Mouse (Mus musculus): Measurements from ENCODE around the gene Sox12.
"Not testable (repeated sequence)": the region's sequence is repeated elsewhere in the genome, so short reads cannot be mapped to it uniquely, and the experiment has no call there.

Gene Sox12

DNA sequence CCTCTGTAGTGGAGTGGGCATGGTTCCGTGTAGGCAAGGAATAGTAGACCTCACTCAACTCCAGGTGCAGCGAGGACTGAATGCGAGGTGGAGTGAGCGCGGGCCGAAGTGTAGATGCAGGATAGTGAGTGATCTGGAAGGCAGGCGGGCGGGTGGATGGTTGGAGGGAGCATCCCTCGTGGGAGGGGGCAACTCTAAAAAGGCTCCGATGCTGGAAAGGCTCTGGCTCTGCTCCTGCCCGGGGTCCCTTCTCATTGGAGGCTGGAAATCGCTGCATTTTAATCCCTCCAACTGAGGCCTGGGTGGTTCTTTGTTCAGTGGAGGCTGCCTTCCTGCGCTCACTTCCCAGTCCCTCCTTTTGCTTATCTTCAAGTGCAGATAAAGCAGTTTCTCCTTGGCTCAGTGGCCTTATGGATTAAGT is 1.3 kb upstream of the Sox12 start:
- DNase-seq: no peak

DNA sequence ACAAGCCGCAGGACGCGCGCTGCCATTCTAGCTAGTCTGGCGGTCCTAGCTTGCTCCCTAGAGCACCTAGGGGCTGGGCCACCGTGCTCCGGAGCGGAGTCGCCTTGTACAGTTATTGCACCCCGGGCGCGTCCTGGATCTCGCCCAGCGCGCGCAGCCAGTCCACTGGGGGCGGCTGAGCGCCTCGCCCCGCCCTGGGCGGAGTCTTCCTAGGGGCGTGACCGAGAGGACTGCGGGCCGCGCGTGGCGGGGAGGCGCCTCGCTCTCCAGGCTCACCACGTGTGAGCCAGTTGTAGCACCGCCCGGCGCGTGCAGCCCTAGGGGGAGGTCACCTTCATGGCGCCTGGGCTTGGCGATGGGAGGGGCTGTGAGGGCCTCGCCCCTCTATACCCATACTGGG is 828 bp upstream of the Sox12 start:
- DNase-seq: peak; percentile 88 to 93

DNA sequence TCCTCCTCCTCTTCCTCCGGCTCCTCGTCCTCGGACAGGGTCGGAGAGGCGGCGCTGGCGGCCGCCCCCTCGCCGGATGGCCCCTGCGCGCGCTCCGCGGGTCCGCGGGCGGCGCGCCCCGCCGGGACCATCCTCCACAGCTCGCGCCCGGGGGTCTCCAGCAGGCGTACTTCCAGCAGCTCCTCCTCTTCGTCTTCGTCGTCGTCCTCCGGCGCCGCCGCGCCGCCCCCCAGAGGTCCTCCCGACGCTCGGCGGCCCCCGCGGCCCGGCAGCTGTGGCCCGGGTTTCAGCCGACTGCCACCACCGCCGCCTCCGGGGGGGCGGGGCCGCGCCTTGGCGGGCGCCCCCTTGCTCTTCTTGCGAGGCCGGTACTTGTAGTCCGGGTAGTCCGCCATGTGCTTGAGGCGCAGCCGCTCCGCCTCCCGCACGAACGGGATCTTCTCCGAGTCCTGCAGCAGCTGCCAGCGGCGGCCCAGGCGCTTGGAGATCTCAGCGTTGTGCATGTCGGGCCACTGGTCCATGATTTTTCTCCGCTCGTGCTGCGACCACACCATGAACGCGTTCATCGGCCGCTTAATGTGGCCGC is 766 bp downstream of the Sox12 start:
- DNase-seq: peak; percentile 72 to 79

DNA sequence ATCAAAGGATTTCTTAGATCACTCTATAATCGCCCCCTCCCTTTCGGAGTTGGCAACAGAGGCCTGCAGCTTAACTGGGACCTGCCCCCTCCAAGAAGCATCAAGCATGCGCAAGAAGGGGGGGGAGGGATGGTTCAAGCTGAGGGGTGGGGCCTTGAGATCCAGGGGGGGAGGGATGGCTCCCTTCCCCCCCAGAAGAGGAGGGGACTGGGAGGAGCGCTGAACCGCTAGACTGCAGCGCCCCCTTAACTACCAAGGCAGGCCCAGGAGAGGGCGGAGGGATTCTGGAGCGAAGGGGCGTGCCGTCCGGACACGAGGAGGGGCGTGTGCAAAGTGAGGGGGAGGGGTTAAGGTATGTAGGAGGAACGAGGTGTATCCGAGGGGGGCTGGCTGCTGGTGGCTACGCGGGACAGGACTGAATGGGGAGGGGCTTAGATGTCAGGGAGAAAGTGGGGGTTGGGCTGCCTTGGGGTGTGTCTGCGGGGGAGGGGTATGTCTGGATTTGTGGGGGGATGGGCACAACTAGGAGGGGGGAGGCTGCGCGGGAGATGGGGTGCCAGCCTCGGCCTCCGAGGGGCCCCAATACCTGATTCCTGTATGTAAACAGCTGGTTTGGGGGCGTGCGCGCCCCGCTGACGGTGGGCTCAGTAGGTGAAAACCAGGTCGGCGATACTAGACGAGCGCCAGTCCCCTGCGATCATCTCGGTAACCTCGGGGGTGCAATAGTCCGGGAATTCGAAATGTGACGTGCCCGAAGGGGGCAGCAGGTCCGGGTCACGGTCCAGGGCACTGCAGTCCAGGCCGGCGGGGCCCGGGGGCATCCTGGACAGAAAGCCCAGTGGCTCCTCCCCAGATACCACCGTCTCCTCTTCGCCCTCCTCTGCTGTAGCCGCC is 1.5 kb downstream of the Sox12 start:
- DNase-seq: peak; percentile 60 to 78

DNA sequence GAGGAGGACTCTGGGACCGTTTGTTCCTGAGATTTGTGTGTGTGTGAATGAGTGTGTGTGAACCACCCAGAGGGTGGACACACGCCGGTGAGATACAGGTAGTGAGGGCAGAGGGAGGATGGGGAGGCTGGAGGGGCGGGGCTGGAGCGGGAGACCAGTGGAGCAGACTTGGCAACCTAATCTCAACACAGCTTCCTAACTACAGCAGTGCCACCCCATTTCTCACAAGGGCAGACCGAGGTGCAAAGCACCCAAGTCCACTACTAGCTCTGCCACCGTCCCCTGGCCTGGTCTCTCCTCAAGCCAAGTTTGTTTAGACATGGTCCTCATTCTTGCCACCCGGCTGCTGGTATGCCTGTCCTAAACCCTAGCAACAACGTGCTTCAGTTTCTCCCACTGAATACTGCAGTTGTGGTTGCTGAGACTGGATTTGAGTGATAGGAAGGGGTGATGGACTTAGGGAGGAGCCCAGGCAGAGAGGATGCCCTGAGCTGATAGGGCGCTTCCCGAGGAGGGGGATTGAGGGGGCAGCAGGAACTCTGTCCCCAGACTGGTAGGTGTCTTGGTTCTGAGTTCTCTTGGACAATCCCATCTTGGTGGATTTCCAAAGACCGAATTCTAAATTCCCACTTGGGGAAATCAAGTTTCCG is 2.5 kb downstream of the Sox12 start:
- DNase-seq: peak in 1 of 2 experiments; percentile 39

DNA sequence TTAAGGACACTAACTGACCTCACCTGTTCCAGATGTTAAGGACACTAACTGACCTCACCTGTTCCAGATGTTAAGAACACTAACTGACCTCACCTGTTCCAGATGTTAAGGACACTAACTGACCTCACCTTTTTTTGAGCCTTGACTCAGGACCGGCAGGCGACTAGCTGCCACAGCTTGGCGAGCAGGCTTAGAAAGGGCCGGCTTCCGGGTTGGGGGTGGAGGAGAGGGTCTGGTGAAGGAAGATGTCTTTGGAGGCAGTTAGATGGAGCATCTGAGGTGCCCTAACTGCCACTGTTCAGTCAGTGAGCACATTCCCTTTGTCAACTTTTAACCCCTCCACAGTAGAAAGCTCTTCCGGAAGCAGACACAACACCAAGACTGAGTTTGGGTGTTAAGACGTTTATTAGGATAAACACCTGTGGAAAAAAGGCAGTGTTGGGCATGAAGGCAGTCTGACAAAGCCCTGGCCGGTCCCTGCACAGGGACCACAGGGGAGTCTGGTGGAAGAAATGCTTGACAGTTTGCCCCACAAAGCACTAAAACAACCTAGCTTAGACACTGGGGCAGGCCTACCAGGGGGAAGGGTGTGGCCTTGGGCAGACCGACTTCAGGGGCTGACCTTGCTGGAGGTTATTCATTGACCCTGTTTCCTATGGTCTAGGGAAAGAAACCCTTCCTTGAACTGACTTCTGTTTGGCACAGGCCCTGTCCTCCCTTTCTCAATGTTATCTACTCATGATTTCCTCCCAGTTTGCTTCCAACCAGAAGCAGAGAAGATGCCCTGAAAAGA is 4.4 kb downstream of the Sox12 start:
- peak in 1 of 2 experiments; percentile 17 for DNase-seq

DNA sequence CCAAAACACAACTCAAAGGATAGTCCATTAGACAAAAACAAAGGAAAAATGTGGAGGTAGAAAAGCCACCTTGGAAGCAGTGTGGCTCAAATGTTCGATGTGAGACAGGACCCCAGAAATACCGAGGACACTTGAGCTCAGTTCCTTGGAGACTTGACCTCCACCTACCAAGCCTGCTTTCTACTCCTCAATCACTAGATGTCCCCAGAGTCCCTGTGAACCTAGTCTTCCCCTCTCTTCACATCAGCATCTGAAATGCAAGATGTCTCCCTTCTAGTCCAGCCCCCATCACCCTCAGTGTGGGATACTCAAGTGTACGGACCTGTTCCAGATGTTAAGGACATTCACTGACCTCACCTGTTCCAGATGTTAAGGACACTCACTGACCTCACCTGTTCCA is 5.1 kb downstream of the Sox12 start:
- peak; percentile 39 to 59 for DNase-seq

DNA sequence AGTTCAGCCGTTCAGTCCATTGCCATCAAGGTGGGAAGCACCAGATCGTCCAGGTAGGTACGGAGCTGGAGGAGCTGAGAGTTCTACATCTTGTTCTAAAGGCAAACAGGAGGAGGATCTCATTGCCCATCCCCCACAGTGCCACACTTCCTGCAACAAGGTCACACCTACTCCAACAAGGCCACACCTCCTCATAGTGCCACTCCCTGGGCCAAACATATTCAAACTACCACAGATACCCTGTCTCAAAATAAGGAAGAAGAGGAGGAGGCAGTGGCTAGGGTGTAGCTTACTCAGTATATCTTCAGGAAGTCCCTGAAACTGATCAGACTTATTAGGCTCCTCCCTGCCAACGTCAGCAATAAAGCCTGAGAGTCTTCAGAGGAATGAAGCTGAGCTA is 13.7 kb downstream of the Sox12 start:
- DNase-seq: no peak

DNA sequence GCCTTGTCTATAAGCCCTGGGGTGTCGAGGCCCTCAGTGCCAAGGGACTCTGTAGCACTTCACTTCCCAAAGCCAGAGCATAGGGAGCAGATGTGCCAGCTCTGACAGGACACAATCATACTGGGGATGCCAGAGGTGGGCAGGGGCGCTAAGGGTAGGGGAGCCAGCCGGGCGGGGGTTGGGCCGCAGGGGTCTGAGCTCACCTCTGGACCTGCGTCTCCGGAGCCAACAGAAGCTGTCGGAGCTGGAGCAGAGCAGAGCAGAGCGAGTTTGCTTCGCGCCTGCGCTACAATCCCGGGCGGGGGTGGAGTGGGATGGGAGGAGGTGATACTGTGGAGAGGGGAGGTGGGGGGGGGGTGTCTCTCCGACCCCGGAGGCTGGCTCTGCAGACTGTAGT is 21.5 kb downstream of the Sox12 start, which contains the start of gene Nrsn2:
Nrsn2 (minus strand) TSS at position 294 of the 397 bp plus-strand sequence.
- no peak for DNase-seq

DNA sequence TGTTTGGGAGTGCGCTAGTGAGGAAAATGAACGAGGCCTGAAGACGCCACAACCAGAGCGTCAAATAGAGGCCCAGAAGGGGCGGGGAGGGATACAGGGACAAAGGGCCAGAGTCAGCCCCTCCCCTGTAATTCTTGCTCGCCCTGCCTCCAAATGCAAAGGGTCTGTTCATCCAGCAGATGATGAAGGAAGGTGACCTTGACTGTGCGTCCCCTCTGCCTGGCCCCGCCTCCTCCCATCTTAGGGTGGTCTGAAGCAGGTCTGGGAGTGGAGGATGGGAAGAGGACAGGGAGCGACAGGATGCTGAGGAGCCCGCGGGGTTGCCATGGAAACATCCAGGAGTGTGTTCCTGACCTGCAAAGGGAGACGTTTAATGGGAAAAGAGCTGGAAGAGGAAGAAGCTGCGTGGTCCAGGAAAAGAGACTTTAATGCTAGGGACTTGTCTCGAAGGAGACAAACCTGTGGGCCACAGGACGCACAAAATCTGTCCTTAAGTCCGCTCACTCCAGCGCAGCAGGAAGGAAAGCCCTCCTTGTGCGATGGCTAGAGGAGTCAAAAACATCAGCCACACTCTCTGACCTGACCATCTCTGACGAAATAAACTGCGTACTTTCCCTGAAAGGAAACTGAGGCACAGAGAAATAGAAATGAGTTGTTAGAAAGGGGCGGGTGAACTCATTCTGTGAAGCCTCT is 22.1 kb downstream of the Sox12 start:
- peak; percentile 26 to 56 for DNase-seq

DNA sequence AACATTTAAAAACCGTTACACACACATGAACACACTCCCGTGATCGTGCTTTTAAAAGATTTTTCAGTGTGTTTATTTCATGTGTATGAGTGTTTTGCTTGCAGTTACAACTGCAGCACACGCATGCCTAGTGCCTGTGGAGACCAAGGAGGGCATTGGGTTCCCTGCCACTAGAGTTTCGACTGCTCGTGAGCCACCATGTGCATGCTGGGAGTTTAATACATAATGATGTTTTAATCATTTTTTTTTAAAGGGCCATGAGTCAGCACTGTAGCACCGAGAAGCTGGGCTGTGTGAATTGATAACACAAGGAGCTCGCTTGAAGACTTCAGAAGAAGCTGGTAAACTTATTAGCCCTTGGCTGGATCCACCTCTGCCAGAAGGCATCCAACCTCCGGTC is 24.3 kb downstream of the Sox12 start:
- no peak for DNase-seq

DNA sequence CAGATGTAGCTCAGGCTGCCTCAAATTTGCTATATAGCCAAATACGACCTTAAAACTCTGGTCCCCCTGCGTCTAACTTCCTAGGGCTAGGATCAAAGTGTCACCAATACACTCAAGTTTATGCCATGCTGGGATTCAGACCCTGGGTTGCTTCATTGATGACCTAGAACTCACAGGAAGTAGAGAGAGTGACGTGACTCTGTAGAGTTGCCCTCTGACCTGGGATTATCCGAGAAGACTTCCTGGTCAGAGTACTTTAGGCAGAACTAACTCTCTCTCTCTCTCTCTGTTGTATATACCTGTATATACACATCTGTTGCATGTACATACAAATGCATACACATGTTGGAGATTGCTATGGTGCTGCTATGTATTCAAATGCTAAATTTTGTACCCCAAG is 25.2 kb downstream of the Sox12 start:
- DNase-seq: no peak

DNA sequence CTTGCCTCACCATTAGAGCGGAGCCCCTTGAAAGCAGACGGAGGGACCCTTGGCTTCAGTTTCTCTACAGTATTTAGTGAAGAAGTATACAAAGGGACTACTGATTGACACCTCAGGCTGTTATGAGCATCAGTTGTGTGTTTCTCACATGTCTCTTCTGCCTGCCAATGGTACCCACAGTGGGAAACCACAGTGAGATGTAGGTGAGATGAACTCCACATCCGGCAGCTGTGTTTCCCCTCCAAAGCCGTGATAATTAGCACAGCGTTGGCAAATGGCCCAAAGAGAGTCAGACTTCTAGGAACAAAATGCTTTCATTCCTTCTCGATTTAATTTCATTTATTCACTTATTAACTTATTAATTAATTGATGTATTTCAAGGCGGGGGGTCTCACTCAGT is 25.8 kb downstream of the Sox12 start:
- no peak for DNase-seq

DNA sequence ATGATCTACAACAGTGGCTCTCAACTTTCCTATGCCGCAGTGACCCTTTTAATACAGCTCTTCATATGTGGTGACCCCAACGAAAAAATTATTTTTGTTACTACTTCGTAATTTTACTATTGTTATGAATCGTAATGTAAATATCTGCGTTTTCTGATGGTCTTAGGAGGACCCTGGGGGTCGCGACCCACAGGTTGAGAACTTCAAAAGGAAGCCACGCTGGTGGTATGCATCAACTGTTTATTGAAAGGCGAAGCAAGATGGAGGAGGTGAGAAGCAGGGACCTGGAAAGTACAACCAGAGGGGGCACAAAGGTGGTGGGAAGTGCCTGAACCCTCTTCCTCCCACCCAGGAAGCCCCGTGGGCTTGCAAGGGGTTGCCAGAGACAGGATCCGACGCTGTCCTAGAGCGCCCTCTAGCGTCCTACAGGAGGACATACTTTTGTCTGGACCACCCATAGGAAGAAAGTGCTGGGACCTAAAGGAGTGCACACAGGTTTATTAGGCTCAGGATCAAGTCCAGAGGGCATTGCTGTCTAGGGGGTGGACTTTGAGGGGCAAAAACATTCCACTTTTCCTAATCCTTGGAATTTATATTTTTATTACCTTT is 29.2 kb downstream of the Sox12 start:
- DNase-seq: peak; percentile 45 to 71

DNA sequence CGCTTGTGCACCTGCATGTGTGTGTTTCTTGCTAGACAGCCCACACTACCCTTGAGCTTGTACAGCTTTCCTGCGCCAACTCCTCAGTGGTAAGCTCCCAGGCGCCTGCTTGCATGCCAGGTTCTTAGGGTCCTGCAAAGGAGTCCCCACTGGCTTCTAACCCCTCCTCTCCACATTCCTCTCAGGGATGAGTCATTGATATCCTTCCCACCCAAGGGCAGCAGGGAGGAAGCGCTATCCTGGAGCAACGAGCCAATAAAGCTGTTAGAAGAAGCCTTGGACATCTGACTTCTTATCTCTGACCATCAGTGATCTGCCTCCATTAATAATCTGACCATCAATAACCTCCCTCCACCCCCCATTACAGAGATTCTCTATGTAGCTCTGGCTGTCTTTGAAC is 29.9 kb downstream of the Sox12 start:
- no peak for DNase-seq

DNA sequence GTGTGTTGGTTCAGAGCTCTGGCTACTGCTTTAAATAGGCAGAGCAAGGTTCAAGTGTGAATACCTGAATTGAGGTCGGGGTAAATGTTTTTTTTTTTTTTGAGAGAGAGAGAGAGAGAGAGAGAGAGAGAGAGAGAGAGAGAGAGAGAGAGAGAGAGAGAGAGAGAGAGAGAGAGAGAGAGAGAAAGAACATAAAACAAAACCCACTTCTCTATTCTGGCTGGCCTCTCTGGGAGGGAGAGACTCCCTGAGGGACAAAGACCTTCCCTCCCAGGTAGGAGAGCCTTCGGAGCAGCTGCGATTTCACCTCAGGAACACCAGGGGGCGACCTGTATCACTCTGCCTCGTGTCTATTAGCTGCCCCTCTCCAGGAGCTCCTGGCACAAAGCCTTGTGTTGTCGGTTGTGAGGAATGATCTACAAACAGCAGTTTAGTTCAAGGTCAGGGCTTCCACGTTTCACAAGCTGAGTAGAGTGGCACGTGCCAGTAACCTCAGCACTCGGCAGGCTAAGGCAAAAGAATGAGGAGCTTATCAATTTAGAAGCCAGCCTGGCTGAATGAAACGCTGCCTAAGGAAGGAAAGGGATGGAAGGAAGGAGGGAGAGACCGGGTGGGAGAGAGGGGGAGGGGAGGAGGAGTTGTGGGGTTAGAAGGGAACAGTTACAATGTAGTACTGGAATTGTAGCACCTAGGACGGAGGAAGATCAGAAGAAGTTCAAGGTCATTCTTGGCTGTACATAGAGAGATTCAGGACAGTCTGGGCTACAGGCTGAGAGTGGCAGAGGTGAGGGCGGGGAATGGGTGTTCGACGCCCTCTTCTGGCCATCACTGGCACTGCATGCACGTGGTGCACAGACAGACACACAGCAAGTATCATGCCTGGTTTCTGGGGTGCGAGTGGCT is 34.4 kb downstream of the Sox12 start:
- peak; percentile 73 to 81 for DNase-seq

DNA sequence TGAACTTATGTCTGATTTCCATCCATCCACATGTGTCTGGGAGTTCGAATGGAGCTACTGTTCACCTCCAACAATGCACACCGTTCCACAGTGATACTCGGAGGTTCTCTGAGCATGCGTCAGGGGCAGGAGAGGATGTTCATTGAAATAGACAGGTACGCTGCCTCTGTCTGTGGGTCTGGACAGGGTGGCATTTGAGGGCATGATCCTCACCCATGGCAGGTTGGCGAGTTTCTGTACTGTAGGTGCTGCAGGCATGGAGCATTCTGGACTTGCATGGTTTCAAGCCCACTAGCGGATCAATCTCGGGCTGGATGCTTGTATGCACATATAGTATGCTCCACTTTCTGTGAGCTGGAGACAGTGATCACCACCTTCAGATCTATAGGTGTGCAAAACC is 36.7 kb downstream of the Sox12 start:
- DNase-seq: no peak

DNA sequence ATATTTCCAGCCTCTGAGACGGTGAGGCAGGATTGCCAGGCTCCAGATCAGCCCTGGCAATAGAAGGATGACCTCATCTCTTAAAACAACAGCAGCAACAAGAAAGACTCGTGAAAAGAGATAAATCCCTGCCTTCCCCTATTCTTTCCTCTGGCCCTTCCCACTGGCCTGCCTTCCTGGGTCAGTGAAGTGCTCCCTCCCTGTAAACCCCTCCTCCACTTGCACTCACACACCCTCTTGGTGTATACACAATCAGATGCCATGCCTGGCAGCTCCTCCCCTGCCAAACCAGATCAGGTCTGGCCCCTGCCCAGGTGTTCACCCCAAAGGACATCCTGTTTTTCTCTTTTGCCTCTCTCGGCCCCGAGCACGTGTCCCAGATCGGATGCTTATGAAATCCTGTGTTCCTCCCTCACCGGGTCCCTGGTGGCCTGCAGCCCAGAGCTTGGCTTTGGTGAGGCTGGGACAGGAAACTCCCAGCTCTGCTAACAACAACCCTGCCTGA is 37.5 kb downstream of the Sox12 start:
- DNase-seq: no peak

DNA sequence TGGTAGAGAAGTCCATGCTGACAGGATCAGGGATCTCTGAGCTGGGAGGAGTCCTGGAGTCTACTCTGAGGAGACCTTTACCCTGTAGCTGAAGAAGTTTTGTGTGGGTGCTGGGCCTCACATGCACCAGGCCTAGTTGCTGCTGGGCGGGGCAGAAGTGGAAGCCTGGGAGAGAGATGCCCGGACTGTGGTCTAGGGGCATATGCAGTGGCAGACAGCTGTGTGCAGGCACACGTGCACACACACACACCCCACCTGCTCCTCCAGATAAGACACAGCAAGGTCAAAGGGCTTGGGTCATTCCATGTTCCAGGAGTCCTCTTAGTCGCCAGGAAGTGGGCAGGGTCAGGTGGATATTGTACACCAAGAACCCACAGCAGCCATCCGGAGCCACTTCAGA is 38.2 kb downstream of the Sox12 start:
- no peak for DNase-seq

DNA sequence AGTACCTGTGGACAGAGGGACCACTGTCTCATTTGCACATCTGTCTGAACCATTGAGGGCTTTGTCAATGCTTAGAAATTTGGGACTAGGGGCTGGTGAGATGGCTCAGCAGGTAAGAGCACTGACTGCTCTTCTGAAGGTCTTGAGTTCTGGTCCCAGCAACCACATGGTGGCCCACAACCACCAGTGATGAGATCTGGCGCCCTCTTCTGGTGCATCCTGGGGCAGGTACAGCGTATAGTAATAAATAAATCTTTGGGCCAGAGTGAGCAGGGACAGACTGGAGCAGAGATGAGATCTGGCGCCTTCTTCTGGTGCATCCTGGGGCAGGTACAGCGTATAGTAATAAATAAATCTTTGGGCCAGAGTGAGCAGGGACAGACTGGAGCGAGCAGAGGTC is 38.9 kb downstream of the Sox12 start:
- DNase-seq: not testable (repeated sequence)

DNA sequence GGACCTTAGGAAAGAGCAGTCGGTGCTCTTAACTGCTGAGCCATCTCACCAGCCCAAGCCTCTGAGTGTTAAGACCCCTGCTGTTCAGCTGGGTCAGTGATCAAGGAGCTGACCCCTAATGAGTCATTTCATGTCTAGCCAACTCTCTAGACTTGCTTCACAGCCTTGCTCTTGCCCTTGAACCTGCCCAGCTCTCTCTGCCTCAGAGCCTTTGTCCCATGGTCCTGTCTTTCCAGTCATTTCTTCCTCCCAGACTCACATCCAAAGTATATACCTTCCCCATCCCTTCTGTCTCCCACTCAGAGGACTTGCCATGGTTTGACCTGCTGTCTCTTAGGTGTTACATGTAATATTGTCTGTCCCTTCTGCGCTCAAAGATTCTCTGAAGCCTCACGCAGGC is 40.6 kb downstream of the Sox12 start:
- no peak for DNase-seq
